Mouse (Mus musculus) kidney, embryonic 14.5 days (tissue): ENCODE measurements at regions not wholly inside any gene's neighbourhood (a gene's known extent, or its start where the extent isn't known, plus 50 kb on each side); places are given as distances from the start of the nearest gene placed in this dataset.

Experiments used
- ATAC-seq: fragments of 200-750 bp; cut with Nextera tagmentation; 2 replicates; pipeline ENCODE4 v1.8.0; 2017; ENCODE audit warnings: moderate number of reproducible peaks, mild to moderate bottlenecking, moderate TSS enrichment, moderate library complexity; ENCODE audit not compliant: low FRiP score, low TSS enrichment
- H3K27ac ChIP-seq: fragments of 300-500 bp; sonication (generic); 2 replicates; pipeline ENCODE4 v1.5.1; 2014; ENCODE audit warnings: low read depth, mild to moderate bottlenecking, low read length, moderate library complexity, mixed read lengths
- H3K27me3 ChIP-seq: fragments of 300-500 bp; sonication (generic); 2 replicates; pipeline ENCODE4 v1.6.1; 2014; ENCODE audit warnings: mild to moderate bottlenecking, low read length; ENCODE audit not compliant: control insufficient read depth, insufficient read depth
- H3K36me3 ChIP-seq: fragments of 300-500 bp; sonication (generic); 2 replicates; pipeline ENCODE4 v1.6.1; 2014; ENCODE audit warnings: low read length, mixed read lengths; ENCODE audit not compliant: control insufficient read depth, insufficient read depth
- H3K4me1 ChIP-seq: fragments of 300-500 bp; sonication (generic); 2 replicates; pipeline ENCODE4 v1.6.1; 2014; ENCODE audit warnings: low read length, mixed read lengths; ENCODE audit not compliant: control insufficient read depth, insufficient read depth
- H3K4me2 ChIP-seq: fragments of 300-500 bp; sonication (generic); replicated peaks from 2 replicates; pipeline ENCODE4 v1.6.1; 2014; ENCODE audit warnings: low read depth, mild to moderate bottlenecking, low read length
- H3K4me3 ChIP-seq: fragments of 300-500 bp; sonication (generic); 2 replicates; pipeline ENCODE4 v1.5.1; 2014; ENCODE audit warnings: mild to moderate bottlenecking, low read length
- H3K9ac ChIP-seq: fragments of 300-500 bp; sonication (generic); 2 replicates; pipeline ENCODE4 v1.6.1; 2014; ENCODE audit warnings: low read depth, mild to moderate bottlenecking, low read length, moderate library complexity
- H3K9me3 ChIP-seq: fragments of 300-500 bp; sonication (generic); 2 replicates; pipeline ENCODE4 v1.6.1; 2016; ENCODE audit warnings: low read length; ENCODE audit not compliant: control insufficient read depth
- WGBS: fragments of 180-500 bp; shearing (Covaris S2); extraction: QIAGEN DNeasy Blood & Tissue Kit; methylation state at CpG from one replicate; pipeline ENCODE4 v1.1.7; 2014; 5-methylcytosine and 5-hydroxymethylcytosine counted together

- Histone ChIP-seq H3K4me1 (0 out of 2 replicates have a peak, but pooled peaks cover 3% of the 10 kb centered on the region), H3K4me3 (no peak overlapping the region), H3K9ac (no peak overlapping the region), H3K9me3 (no peaks in the 10 kb centered on the region), H3K4me2 (no peak overlapping the region), H3K27me3 (no peaks in the 10 kb centered on the region), H3K36me3 (no peaks in the 10 kb centered on the region), H3K27ac (no peak overlapping the region)
- ATAC-seq = no peak
- WGBS = 50% methylated on average over 7 of the region's 7 CpGs
Measured at GRCm38 (mm10) chr7:136026451-136026850, 310.3 kb upstream of the Mki67 start.

GRCm38 (mm10) chr7:136032026-136032425, 315.9 kb upstream of the Mki67 start:
- H3K4me2 ChIP-seq = no peak overlapping the region
- no peak for ATAC-seq
- no peaks in the 10 kb centered on the region for H3K4me1 ChIP-seq
- H3K36me3 ChIP-seq = no peaks in the 10 kb centered on the region
- no peak overlapping the region for H3K27ac ChIP-seq
- no peak overlapping the region for H3K9ac ChIP-seq
- no peaks in the 10 kb centered on the region for H3K27me3 ChIP-seq
- 91% methylated on average over 6 of the region's 6 CpGs for WGBS
- no peaks in the 10 kb centered on the region for H3K9me3 ChIP-seq
- no peak overlapping the region for H3K4me3 ChIP-seq

- ATAC-seq = no peak
- Histone ChIP-seq H3K27ac (no peak overlapping the region), H3K27me3 (no peaks in the 10 kb centered on the region), H3K9me3 (no peaks in the 10 kb centered on the region), H3K9ac (no peak overlapping the region), H3K4me2 (no peak overlapping the region), H3K4me1 (no peaks in the 10 kb centered on the region), H3K36me3 (no peaks in the 10 kb centered on the region), H3K4me3 (no peak overlapping the region)
- WGBS = 90% methylated on average over 5 of the region's 5 CpGs
Measured at GRCm38 (mm10) chr7:136033536-136033935, 317.4 kb upstream of the Mki67 start.

GRCm38 (mm10) chr7:136035735-136036134, 319.6 kb upstream of the Mki67 start:
- Histone ChIP-seq H3K27ac (no peak overlapping the region), H3K27me3 (no peaks in the 10 kb centered on the region), H3K4me1 (no peaks in the 10 kb centered on the region), H3K9me3 (no peaks in the 10 kb centered on the region), H3K4me3 (no peak overlapping the region), H3K9ac (no peak overlapping the region), H3K36me3 (no peaks in the 10 kb centered on the region), H3K4me2 (no peak overlapping the region)
- 56% methylated on average over 7 of the region's 7 CpGs for WGBS
- ATAC-seq = no peak

GRCm38 (mm10) chr7:136038072-136038471, 321.9 kb upstream of the Mki67 start:
- H3K4me1 ChIP-seq = no peaks in the 10 kb centered on the region
- H3K27ac ChIP-seq = no peak overlapping the region
- H3K4me2 ChIP-seq = no peak overlapping the region
- ATAC-seq = no peak
- H3K27me3 ChIP-seq = no peaks in the 10 kb centered on the region
- WGBS = 47% methylated on average over 5 of the region's 5 CpGs
- H3K9ac ChIP-seq = no peak overlapping the region
- no peak overlapping the region for H3K4me3 ChIP-seq
- H3K9me3 ChIP-seq = no peaks in the 10 kb centered on the region
- no peaks in the 10 kb centered on the region for H3K36me3 ChIP-seq

- H3K36me3 ChIP-seq = no peaks in the 10 kb centered on the region
- H3K4me1 ChIP-seq = no peaks in the 10 kb centered on the region
- H3K9ac ChIP-seq = no peak overlapping the region
- H3K4me3 ChIP-seq = no peak overlapping the region
- no peak overlapping the region for H3K4me2 ChIP-seq
- H3K27ac ChIP-seq = no peak overlapping the region
- ATAC-seq = no peak
- 51% methylated on average over 2 of the region's 2 CpGs for WGBS
- no peaks in the 10 kb centered on the region for H3K27me3 ChIP-seq
- no peaks in the 10 kb centered on the region for H3K9me3 ChIP-seq
Measured at GRCm38 (mm10) chr7:136038906-136039305, 322.7 kb upstream of the Mki67 start.

GRCm38 (mm10) chr7:136041921-136042320, 325.8 kb upstream of the Mki67 start:
- no peak overlapping the region for H3K27ac ChIP-seq
- H3K4me2 ChIP-seq = no peak overlapping the region
- H3K27me3 ChIP-seq = no peaks in the 10 kb centered on the region
- H3K9me3 ChIP-seq = no peaks in the 10 kb centered on the region
- no peak overlapping the region for H3K4me3 ChIP-seq
- WGBS = 30% methylated on average over 4 of the region's 4 CpGs
- peaks cover 16% of the 10 kb centered on the region for H3K4me1 ChIP-seq
- no peaks in the 10 kb centered on the region for H3K36me3 ChIP-seq
- ATAC-seq = no peak
- no peak overlapping the region for H3K9ac ChIP-seq

- 0 out of 2 replicates have a peak overlapping the region, but pooled peaks have one; percentile 12 for H3K4me2 ChIP-seq
- no peak overlapping the region for H3K9ac ChIP-seq
- peak overlapping the region; percentile 88 for H3K27ac ChIP-seq
- no peaks in the 10 kb centered on the region for H3K9me3 ChIP-seq
- H3K4me3 ChIP-seq = no peak overlapping the region
- WGBS = 22% methylated on average over 14 of the region's 14 CpGs
- H3K4me1 ChIP-seq = peaks cover 38% of the 10 kb centered on the region
- peak; percentile 78 for ATAC-seq
- no peaks in the 10 kb centered on the region for H3K36me3 ChIP-seq
- no peaks in the 10 kb centered on the region for H3K27me3 ChIP-seq
Measured at GRCm38 (mm10) chr7:136046645-136047363, 330.6 kb upstream of the Mki67 start.

GRCm38 (mm10) chr7:136047364-136047945, 331.3 kb upstream of the Mki67 start:
- H3K4me1 ChIP-seq = peaks cover 38% of the 10 kb centered on the region
- no peaks in the 10 kb centered on the region for H3K9me3 ChIP-seq
- H3K27me3 ChIP-seq = no peaks in the 10 kb centered on the region
- no peak overlapping the region for H3K4me3 ChIP-seq
- H3K36me3 ChIP-seq = no peaks in the 10 kb centered on the region
- no peak overlapping the region for H3K4me2 ChIP-seq
- 36% methylated on average over 7 of the region's 7 CpGs for WGBS
- H3K9ac ChIP-seq = no peak overlapping the region
- peak; percentile 61 for ATAC-seq
- H3K27ac ChIP-seq = peak overlapping the region; percentile 88
